Mouse (Mus musculus): ENCODE measurements around the gene Wnt5b.

GRCm38 (mm10) chr6:119572296-119572695, 28.1 kb upstream of the Wnt5b start:
- no peak for TF ChIP-seq CTCF (IDR thresholded peaks at IDR 0.05; ENCODE audit: extremely low read depth, insufficient read length, insufficient replicate concordance, low read depth, low read length)
- TF ChIP-seq POLR2A (IDR thresholded peaks at IDR 0.05; ENCODE audit: low read depth, low read length), result no peak

Data from small intestine, adult 2 months (tissue).